Mouse (Mus musculus) hindbrain, embryonic 15.5 days (tissue): ENCODE results near the gene Krt35. TPM values are rescaled to one million over a fixed set of nuclear protein-coding genes. Genes with fewer than 3 reads are reported as not detected.

ENCODE experiments used
- ATAC-seq: fragments of 200-750 bp; cut with Nextera tagmentation; 2 replicates; pipeline ENCODE4 v1.8.0; 2017; ENCODE audit warnings: low read depth, moderate number of reproducible peaks, moderate TSS enrichment; ENCODE audit not compliant: low FRiP score
- H3K27ac ChIP-seq: fragments of 300-500 bp; sonication (generic); replicated peaks from 2 replicates; pipeline ENCODE4 v1.5.1; 2015; ENCODE audit warnings: mild to moderate bottlenecking, inconsistent platforms
- H3K27me3 ChIP-seq: fragments of 300-500 bp; sonication (generic); 2 replicates; pipeline ENCODE4 v1.6.1; 2015; ENCODE audit warnings: control low read depth, inconsistent platforms
- H3K36me3 ChIP-seq: fragments of 300-500 bp; sonication (generic); 2 replicates; pipeline ENCODE4 v1.6.1; 2015; ENCODE audit warnings: control low read depth, inconsistent platforms
- H3K4me1 ChIP-seq: fragments of 300-500 bp; sonication (generic); replicated peaks from 2 replicates; pipeline ENCODE4 v1.6.1; 2015; ENCODE audit warnings: control low read depth, inconsistent platforms
- H3K4me2 ChIP-seq: fragments of 300-500 bp; sonication (generic); 2 replicates; pipeline ENCODE4 v1.6.1; 2015; ENCODE audit warnings: moderate library complexity, mild to moderate bottlenecking, inconsistent platforms
- H3K4me3 ChIP-seq: fragments of 300-500 bp; sonication (generic); 2 replicates; pipeline ENCODE4 v1.5.1; 2015; ENCODE audit warnings: mild to moderate bottlenecking, inconsistent platforms
- H3K9ac ChIP-seq: fragments of 300-500 bp; sonication (generic); 2 replicates; pipeline ENCODE4 v1.6.1; 2015; ENCODE audit warnings: inconsistent platforms
- H3K9me3 ChIP-seq: fragments of 300-500 bp; sonication (generic); 2 replicates; pipeline ENCODE4 v1.6.1; 2016; ENCODE audit warnings: control low read depth, inconsistent platforms
- WGBS: fragments of 180-500 bp; shearing (Covaris S2); methylation state at CpG from one replicate; pipeline ENCODE4 v1.1.7; 2015; 5-methylcytosine and 5-hydroxymethylcytosine counted together
- polyA plus RNA-seq: library from polyadenylated mRNA; unstranded; fragments of >200 nt; fragmentation: Nextera tagmentation; extraction: Ambion mirVana; gene quantifications from 2 replicates; pipeline ENCODE4 v1.2.1, GENCODE M21; 2015

Gene Krt35
- polyA plus RNA-seq, 1 experiment from 2014 or later: not detected

- Histone ChIP-seq H3K9ac (no peak overlapping the region), H3K9me3 (no peaks in the 10 kb centered on the region), H3K4me2 (no peak overlapping the region), H3K27ac (no peak overlapping the region), H3K4me1 (no peaks in the 10 kb centered on the region), H3K27me3 (no peaks in the 10 kb centered on the region), H3K36me3 (no peaks in the 10 kb centered on the region), H3K4me3 (no peak overlapping the region)
- ATAC-seq: no peak
- whole genome bisulfite sequencing: 85% methylated on average over 11 of the region's 11 CpGs
These were observed 17.1 kb upstream of the Krt35 start for GRCm38 (mm10) chr11:100112935-100113741.

DNA sequence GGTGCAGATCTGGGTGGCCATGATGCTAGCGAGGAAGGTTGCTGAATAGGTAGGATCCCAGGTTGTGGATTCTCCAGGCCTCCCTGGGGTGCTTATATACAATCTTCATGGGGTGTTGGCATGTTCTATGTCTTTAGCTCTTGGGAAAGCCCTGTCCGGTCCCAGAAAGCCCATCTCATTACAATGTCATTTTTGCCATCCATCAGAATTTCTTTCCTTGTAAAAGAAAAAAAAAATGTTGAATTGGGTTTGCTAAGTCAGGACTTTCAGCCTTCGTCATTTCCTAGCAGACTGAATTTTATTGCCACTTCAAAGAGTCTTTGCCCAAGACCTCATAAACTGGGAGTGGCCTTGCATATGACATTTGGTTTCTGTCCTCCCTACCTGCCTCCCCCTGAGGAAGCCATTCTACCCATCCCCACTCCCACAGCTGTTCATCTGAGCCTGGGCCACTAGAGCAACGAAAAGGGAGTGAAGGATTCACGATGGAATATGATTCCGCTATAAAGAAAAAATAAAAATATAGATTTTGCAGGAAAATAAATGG, 9.6 kb upstream of the Krt35 start, which contains the start of gene Krt36:
TSS of gene Krt36 (minus strand) at position 51 of the 547 bp plus-strand sequence.
- H3K36me3 ChIP-seq: no peaks in the 10 kb centered on the region
- WGBS: 93% methylated on average over 6 of the region's 6 CpGs
- no peak within 1 kb of the TSS for H3K4me3 ChIP-seq
- H3K27ac ChIP-seq: no peak within 1 kb of the TSS
- no peak for ATAC-seq
- no peak within 1 kb of the TSS for H3K4me2 ChIP-seq
- no peaks in the 10 kb centered on the region for H3K27me3 ChIP-seq
- H3K4me1 ChIP-seq: no peaks in the 10 kb centered on the region
- no peak within 1 kb of the TSS for H3K9ac ChIP-seq
- H3K9me3 ChIP-seq: no peaks in the 10 kb centered on the region

- Histone ChIP-seq H3K27me3 (no peaks in the 10 kb centered on the region), H3K4me1 (no peaks in the 10 kb centered on the region), H3K9ac (no peak overlapping the region), H3K27ac (no peak overlapping the region), H3K4me2 (no peak overlapping the region), H3K36me3 (no peaks in the 10 kb centered on the region), H3K9me3 (no peaks in the 10 kb centered on the region), H3K4me3 (no peak overlapping the region)
- no peak for ATAC-seq
- WGBS: 61% methylated on average over 15 of the region's 15 CpGs
These were observed 6.8 kb upstream of the Krt35 start for GRCm38 (mm10) chr11:100102693-100103429.

DNA sequence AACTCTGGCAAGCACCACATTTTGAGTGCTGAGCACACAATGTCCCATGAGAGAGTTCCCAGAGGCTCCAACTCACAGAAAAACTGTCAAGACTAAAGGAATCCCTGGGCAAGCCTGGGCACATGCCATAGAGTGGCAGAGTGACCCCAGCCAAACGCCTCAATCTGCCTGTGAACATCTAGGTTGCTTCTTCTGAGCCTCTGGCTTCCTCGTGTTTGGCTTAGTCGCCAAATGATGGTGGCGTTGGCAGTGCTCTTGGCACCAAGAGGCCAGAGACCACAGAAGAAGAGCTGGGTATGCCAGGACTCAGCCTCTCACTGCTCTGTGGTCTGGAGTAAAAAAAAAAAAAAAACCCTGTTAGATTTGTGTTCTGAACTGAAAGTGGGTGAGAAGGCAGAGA, 4.3 kb upstream of the Krt35 start:
- Histone ChIP-seq H3K4me3 (no peak overlapping the region), H3K9me3 (no peaks in the 10 kb centered on the region), H3K9ac (no peak overlapping the region), H3K27me3 (no peaks in the 10 kb centered on the region), H3K4me2 (no peak overlapping the region), H3K27ac (no peak overlapping the region), H3K4me1 (no peaks in the 10 kb centered on the region), H3K36me3 (no peaks in the 10 kb centered on the region)
- no peak for ATAC-seq
- 87% methylated on average over 4 of the region's 4 CpGs for WGBS

- ATAC-seq: no peak
- H3K9ac ChIP-seq: no peak overlapping the region
- no peaks in the 10 kb centered on the region for H3K36me3 ChIP-seq
- H3K4me3 ChIP-seq: no peak overlapping the region
- no peak overlapping the region for H3K27ac ChIP-seq
- no peaks in the 10 kb centered on the region for H3K9me3 ChIP-seq
- no peaks in the 10 kb centered on the region for H3K27me3 ChIP-seq
- no peaks in the 10 kb centered on the region for H3K4me1 ChIP-seq
- WGBS: 78% methylated on average over 9 of the region's 9 CpGs
- no peak overlapping the region for H3K4me2 ChIP-seq
These were observed 1.8 kb upstream of the Krt35 start for GRCm38 (mm10) chr11:100097819-100098218.

DNA sequence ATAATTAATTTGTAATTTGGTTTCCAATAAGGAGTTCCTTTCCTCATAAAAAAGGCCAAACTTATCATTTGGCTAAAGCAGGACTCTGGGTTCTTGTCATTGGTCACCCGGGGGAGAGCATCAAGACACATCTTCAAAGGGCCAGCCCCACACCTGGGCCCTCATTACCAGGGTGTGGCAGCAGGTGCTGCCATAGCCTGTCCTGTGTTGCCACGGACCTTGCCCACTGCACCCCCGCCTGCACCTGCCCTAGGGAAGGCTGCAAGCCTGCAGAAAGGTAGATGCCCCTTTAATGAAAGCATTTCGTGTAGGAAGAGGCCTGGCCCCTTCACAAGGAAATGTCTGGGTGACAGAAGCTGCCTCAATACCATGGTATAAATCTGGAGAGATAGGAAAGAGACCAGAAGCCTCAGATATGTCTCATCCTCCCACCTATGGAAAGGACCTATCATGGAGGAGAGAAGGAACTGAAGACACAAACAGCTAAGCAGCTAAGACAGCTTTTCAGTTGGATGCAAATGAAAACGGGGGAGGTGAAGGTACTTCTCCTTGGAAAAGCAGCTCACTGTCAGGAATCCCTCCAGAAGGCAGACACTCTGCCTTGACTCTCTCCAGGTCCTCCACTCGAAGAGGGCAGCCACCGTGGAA, 7.5 kb downstream of the Krt35 start:
- Histone ChIP-seq H3K27me3 (no peaks in the 10 kb centered on the region), H3K4me1 (no peaks in the 10 kb centered on the region), H3K27ac (no peak overlapping the region), H3K9me3 (no peaks in the 10 kb centered on the region), H3K4me2 (no peak overlapping the region), H3K9ac (no peak overlapping the region), H3K4me3 (no peak overlapping the region), H3K36me3 (no peaks in the 10 kb centered on the region)
- 75% methylated on average over 7 of the region's 7 CpGs for WGBS
- no peak for ATAC-seq

- WGBS: 90% methylated on average over 10 of the region's 10 CpGs
- Histone ChIP-seq H3K4me3 (no peak within 1 kb of the TSS), H3K4me1 (no peaks in the 10 kb centered on the region), H3K9me3 (no peaks in the 10 kb centered on the region), H3K4me2 (no peak within 1 kb of the TSS), H3K9ac (no peak within 1 kb of the TSS), H3K27ac (no peak within 1 kb of the TSS), H3K36me3 (no peaks in the 10 kb centered on the region), H3K27me3 (no peaks in the 10 kb centered on the region)
- no peak for ATAC-seq
These were observed 8.2 kb downstream of the Krt35 start, which contains the start of gene Krt32 for GRCm38 (mm10) chr11:100087861-100088260. Krt32 (minus strand) TSS chr11:100088226.

- no peaks in the 10 kb centered on the region for H3K36me3 ChIP-seq
- ATAC-seq: no peak
- WGBS: 69% methylated on average over 1 of the region's 1 CpGs
These were observed 22.2 kb downstream of the Krt35 start for GRCm38 (mm10) chr11:100073873-100074272.

DNA sequence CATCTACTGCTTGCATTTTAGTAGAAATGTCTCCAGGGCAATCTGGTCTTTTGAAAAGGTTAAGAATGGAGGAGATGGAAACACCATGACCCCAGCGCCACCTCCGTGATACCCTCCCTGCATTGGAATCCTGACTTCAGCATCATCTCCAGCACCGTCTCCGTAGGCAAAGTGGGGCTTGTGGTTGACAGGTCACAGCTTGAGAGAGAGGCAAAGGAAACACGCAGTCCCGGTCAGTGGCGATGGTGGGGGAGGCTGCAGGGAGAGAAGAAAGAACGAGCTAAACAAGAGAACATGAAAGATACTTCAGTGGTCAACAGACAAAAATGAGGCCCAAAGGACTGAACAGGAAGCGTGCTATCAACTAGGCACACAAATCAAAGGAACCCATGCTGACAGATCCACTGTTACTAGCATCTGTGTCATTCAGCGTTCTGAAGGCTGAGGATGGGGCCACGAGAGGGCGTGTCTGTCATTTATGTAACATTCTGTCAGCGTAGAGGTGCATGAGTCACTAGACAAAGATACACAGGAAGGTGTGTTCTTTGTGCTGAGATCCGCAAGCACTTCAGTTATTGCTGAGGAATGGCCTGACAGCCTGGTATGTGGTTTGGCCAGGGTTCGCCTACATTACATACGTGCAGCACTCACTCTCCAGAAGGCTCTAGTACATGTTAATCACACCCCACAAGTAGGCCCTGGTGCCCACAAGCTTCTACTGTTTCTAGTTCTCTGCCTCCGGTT, 28.6 kb downstream of the Krt35 start:
- no peaks in the 10 kb centered on the region for H3K4me1 ChIP-seq
- WGBS: 80% methylated on average over 17 of the region's 17 CpGs
- ATAC-seq: no peak
- H3K36me3 ChIP-seq: no peaks in the 10 kb centered on the region
- H3K9ac ChIP-seq: no peak overlapping the region
- no peak overlapping the region for H3K4me2 ChIP-seq
- no peak overlapping the region for H3K4me3 ChIP-seq
- no peaks in the 10 kb centered on the region for H3K27me3 ChIP-seq
- H3K9me3 ChIP-seq: no peaks in the 10 kb centered on the region
- no peak overlapping the region for H3K27ac ChIP-seq

More at GRCm38 (mm10) chr11:100073873-100074272, 22.2 kb downstream of the Krt35 start:
- H3K9ac ChIP-seq: no peak overlapping the region
- no peaks in the 10 kb centered on the region for H3K27me3 ChIP-seq
- H3K4me1 ChIP-seq: no peaks in the 10 kb centered on the region
- no peaks in the 10 kb centered on the region for H3K9me3 ChIP-seq
- no peak overlapping the region for H3K4me2 ChIP-seq
- H3K4me3 ChIP-seq: no peak overlapping the region
- H3K27ac ChIP-seq: no peak overlapping the region

DNA sequence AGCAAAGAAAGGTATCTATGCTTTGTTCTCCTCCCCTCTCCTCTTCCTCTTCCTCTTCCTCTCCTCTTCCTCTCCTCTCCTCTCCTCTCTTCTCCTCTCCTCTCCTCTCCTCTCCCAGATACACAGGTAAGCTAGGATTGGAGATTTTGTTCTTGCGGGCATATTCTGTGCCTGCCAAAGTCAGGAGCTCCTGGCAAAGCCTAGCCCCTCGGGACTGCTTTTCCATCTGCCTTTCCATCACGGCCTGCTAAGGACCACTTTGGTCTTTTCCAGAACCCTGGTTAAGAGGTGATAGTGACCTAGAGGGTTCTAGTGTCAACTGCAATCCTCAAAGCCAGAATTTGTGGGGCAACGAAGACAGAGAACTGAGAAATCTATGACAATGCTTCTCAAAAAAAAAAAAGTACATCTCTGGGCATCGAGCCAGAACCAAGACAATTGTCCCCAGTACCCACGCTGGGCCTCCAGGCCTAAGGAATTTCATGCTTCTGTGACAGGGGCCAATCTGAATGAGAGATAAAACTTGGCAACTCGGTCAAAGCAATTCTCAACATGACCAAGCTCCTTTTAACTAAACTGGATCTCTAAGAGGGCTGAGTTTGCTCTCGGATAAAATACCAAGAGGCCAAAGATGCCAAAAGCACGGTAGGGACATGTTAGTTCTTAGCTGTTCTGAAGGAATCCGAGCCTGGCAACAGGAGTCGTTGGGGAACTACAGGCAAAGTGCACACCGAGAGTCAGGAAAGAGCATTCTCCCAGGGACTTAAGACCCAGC, 29.6 kb downstream of the Krt35 start:
- ATAC-seq: no peak
- no peaks in the 10 kb centered on the region for H3K4me1 ChIP-seq
- 50% methylated on average over 12 of the region's 12 CpGs for WGBS
- no peaks in the 10 kb centered on the region for H3K36me3 ChIP-seq
- H3K27ac ChIP-seq: no peak overlapping the region
- H3K4me3 ChIP-seq: no peak overlapping the region
- H3K4me2 ChIP-seq: no peak overlapping the region
- no peaks in the 10 kb centered on the region for H3K27me3 ChIP-seq
- H3K9ac ChIP-seq: no peak overlapping the region
- no peaks in the 10 kb centered on the region for H3K9me3 ChIP-seq

- no peak overlapping the region for H3K27ac ChIP-seq
- H3K4me3 ChIP-seq: no peak overlapping the region
- no peaks in the 10 kb centered on the region for H3K27me3 ChIP-seq
- WGBS: 73% methylated on average over 8 of the region's 8 CpGs
- no peaks in the 10 kb centered on the region for H3K9me3 ChIP-seq
- ATAC-seq: no peak
- no peak overlapping the region for H3K9ac ChIP-seq
- no peaks in the 10 kb centered on the region for H3K4me1 ChIP-seq
- no peaks in the 10 kb centered on the region for H3K36me3 ChIP-seq
- H3K4me2 ChIP-seq: no peak overlapping the region
These were observed 37.2 kb downstream of the Krt35 start for GRCm38 (mm10) chr11:100058875-100059274.
